Mouse (Mus musculus): ENCODE measurements at regions not wholly inside any gene's neighbourhood (a gene's known extent, or its start where the extent isn't known, plus 50 kb on each side); places are given as distances from the start of the nearest gene placed in this dataset.

GRCm38 (mm10) chr3:21961746-21962145, 114.7 kb upstream of the Tbl1xr1 start:
- no peak for DNase-seq (ENCODE audit: low read depth, low spot score)

GRCm38 (mm10) chr3:21962360-21962782, 114.1 kb upstream of the Tbl1xr1 start:
- no peak for DNase-seq (ENCODE audit: low read depth, low spot score)

GRCm38 (mm10) chr3:21962921-21963732, 113.3 kb upstream of the Tbl1xr1 start:
- peak; percentile 72 for DNase-seq (ENCODE audit: low read depth, low spot score)

GRCm38 (mm10) chr3:21963733-21964351, 112.6 kb upstream of the Tbl1xr1 start:
- DNase-seq (ENCODE audit: low read depth, low spot score) = no peak

GRCm38 (mm10) chr3:21964438-21964837, 112.0 kb upstream of the Tbl1xr1 start:
- DNase-seq (ENCODE audit: low read depth, low spot score) = no peak

GRCm38 (mm10) chr3:21965556-21965955, 110.9 kb upstream of the Tbl1xr1 start:
- DNase-seq (ENCODE audit: low read depth, low spot score) = no peak

GRCm38 (mm10) chr3:21971731-21972130, 104.7 kb upstream of the Tbl1xr1 start:
- no peak for DNase-seq (ENCODE audit: low read depth, low spot score)

GRCm38 (mm10) chr3:21973153-21973552, 103.3 kb upstream of the Tbl1xr1 start:
- no peak for DNase-seq (ENCODE audit: low read depth, low spot score)

GRCm38 (mm10) chr3:21973681-21974080, 102.8 kb upstream of the Tbl1xr1 start:
- DNase-seq (ENCODE audit: low read depth, low spot score) = no peak

- no peak for DNase-seq (ENCODE audit: low read depth, low spot score)
These were observed 101.7 kb upstream of the Tbl1xr1 start for GRCm38 (mm10) chr3:21974766-21975165.

GRCm38 (mm10) chr3:21977775-21978174, 98.7 kb upstream of the Tbl1xr1 start:
- DNase-seq (ENCODE audit: low read depth, low spot score) = no peak

- no peak for DNase-seq (ENCODE audit: low read depth, low spot score)
These were observed 93.5 kb upstream of the Tbl1xr1 start for GRCm38 (mm10) chr3:21982991-21983390.

GRCm38 (mm10) chr3:21983993-21984725, 92.3 kb upstream of the Tbl1xr1 start:
- DNase-seq (ENCODE audit: low read depth, low spot score) = peak; percentile 57

- DNase-seq (ENCODE audit: low read depth, low spot score) = no peak
These were observed 91.6 kb upstream of the Tbl1xr1 start for GRCm38 (mm10) chr3:21984807-21985206.

- no peak for DNase-seq (ENCODE audit: low read depth, low spot score)
These were observed 90.1 kb upstream of the Tbl1xr1 start for GRCm38 (mm10) chr3:21986164-21986892.

- DNase-seq (ENCODE audit: low read depth, low spot score) = no peak
These were observed 89.6 kb upstream of the Tbl1xr1 start for GRCm38 (mm10) chr3:21986893-21987250.

GRCm38 (mm10) chr3:21987455-21988009, 88.9 kb upstream of the Tbl1xr1 start:
- no peak for DNase-seq (ENCODE audit: low read depth, low spot score)

GRCm38 (mm10) chr3:21988010-21988531, 88.4 kb upstream of the Tbl1xr1 start:
- DNase-seq (ENCODE audit: low read depth, low spot score) = no peak

- no peak for DNase-seq (ENCODE audit: low read depth, low spot score)
These were observed 85.9 kb upstream of the Tbl1xr1 start for GRCm38 (mm10) chr3:21990526-21990925.

- DNase-seq (ENCODE audit: low read depth, low spot score) = no peak
These were observed 84.7 kb upstream of the Tbl1xr1 start for GRCm38 (mm10) chr3:21991681-21992152.

GRCm38 (mm10) chr3:21992203-21992602, 84.2 kb upstream of the Tbl1xr1 start:
- DNase-seq (ENCODE audit: low read depth, low spot score) = no peak

Measured in R1 (cell line).